Mouse (Mus musculus): ENCODE results near the gene Pigt. TPM values are rescaled to one million over a fixed set of nuclear protein-coding genes. Genes with fewer than 3 reads are reported as not detected.

The Pigt gene
- total RNA-seq, 2 experiments from 2014 or later: 27.2 to 33.5 TPM

- peak within 1 kb of the TSS; percentile 48 for H3K4me3 ChIP-seq
- peak; percentile 33 for DNase-seq
- intact Hi-C loops (cut with DNase I): loop anchor here (1.0 kb wide), 1 partner anchor 40 kb away; no protein-coding TSS in a partner anchor
- TF ChIP-seq CTCF (IDR thresholded peaks at IDR 0.05): peak; percentile 53
- peak within 1 kb of the TSS; percentile 85 for H3K27ac ChIP-seq
These were observed 40.4 kb upstream of the Pigt start, which contains the start of gene Sys1 for GRCm38 (mm10) chr2:164456864-164457300. TSS of gene Sys1 (plus strand) at chr2:164456964.

- no peak for TF ChIP-seq CTCF (IDR thresholded peaks at IDR 0.05)
- Histone ChIP-seq H3K27ac (no peak overlapping the region), H3K4me3 (no peak overlapping the region)
- intact Hi-C loops (cut with DNase I): loop anchor here (1.0 kb wide), 1 partner anchor 41 kb away; no protein-coding TSS in a partner anchor
- no peak for DNase-seq
These were observed 39.4 kb upstream of the Pigt start for GRCm38 (mm10) chr2:164457942-164458341.

- Histone ChIP-seq H3K4me3 (no peak overlapping the region), H3K27ac (no peak overlapping the region)
- DNase-seq: no peak
- intact Hi-C loops (cut with DNase I): no loop called here
- no peak for TF ChIP-seq CTCF (IDR thresholded peaks at IDR 0.05)
These were observed 38.8 kb upstream of the Pigt start for GRCm38 (mm10) chr2:164458535-164458934.

- Histone ChIP-seq H3K27ac (peak within 1 kb of the TSS; percentile 96), H3K4me3 (peak within 1 kb of the TSS; percentile 79)
- intact Hi-C loops (cut with DNase I): loop anchor here (5.0 kb wide), 1 partner anchor 36 kb away; the partner anchor contains the start of gene Pigt
- DNase-seq: peak; percentile 97
- peak; percentile 84 for TF ChIP-seq CTCF (IDR thresholded peaks at IDR 0.05)
These were observed 36.4 kb upstream of the Pigt start, which contains the start of gene Gm20458 for GRCm38 (mm10) chr2:164460745-164461551. TSS of gene Gm20458 (plus strand) at chr2:164460967.

- intact Hi-C loops (cut with DNase I): no loop called here
- H3K4me3 ChIP-seq: no peak overlapping the region
- no peak for TF ChIP-seq CTCF (IDR thresholded peaks at IDR 0.05)
- H3K27ac ChIP-seq: no peak overlapping the region
- no peak for DNase-seq
These were observed 32.2 kb upstream of the Pigt start for GRCm38 (mm10) chr2:164465161-164465560.

- no peak for TF ChIP-seq CTCF (IDR thresholded peaks at IDR 0.05)
- intact Hi-C loops (cut with DNase I): no loop called here
These were observed 30.5 kb upstream of the Pigt start for GRCm38 (mm10) chr2:164466787-164467186.

GRCm38 (mm10) chr2:164470254-164470653, 27.1 kb upstream of the Pigt start:
- intact Hi-C loops (cut with DNase I): loop anchor here (2.0 kb wide), 1 partner anchor 47 kb away; no protein-coding TSS in a partner anchor
- Histone ChIP-seq H3K4me3 (no peak overlapping the region), H3K27ac (no peak overlapping the region)
- TF ChIP-seq CTCF (IDR thresholded peaks at IDR 0.05): peak; percentile 85
- peak; percentile 62 for DNase-seq

More at GRCm38 (mm10) chr2:164466787-164467186, 30.5 kb upstream of the Pigt start:
- no peak for DNase-seq
- Histone ChIP-seq H3K4me3 (no peak overlapping the region), H3K27ac (no peak overlapping the region)

GRCm38 (mm10) chr2:164473624-164474023, 23.7 kb upstream of the Pigt start, which contains the start of gene Trp53tg5:
TSS of gene Trp53tg5 (minus strand) at chr2:164473724.
- Histone ChIP-seq H3K27ac (no peak within 1 kb of the TSS), H3K4me3 (no peak within 1 kb of the TSS)
- DNase-seq: no peak
- no peak for TF ChIP-seq CTCF (IDR thresholded peaks at IDR 0.05)
- intact Hi-C loops (cut with DNase I): no loop called here

GRCm38 (mm10) chr2:164485681-164486257, 11.6 kb upstream of the Pigt start, which contains the start of gene Dbndd2:
TSS of gene Dbndd2 (plus strand) at chr2:164486106.
- intact Hi-C loops (cut with DNase I): no loop called here
- peak; percentile 72 for DNase-seq
- Histone ChIP-seq H3K4me3 (peak within 1 kb of the TSS; percentile 91), H3K27ac (peak within 1 kb of the TSS; percentile 96)
- no peak for TF ChIP-seq CTCF (IDR thresholded peaks at IDR 0.05)

- intact Hi-C loops (cut with DNase I): no loop called here
- peak overlapping the region; percentile 96 for H3K27ac ChIP-seq
- DNase-seq: peak; percentile 90
- peak overlapping the region; percentile 91 for H3K4me3 ChIP-seq
- no peak for TF ChIP-seq CTCF (IDR thresholded peaks at IDR 0.05)
These were observed 10.8 kb upstream of the Pigt start for GRCm38 (mm10) chr2:164486258-164487114.

GRCm38 (mm10) chr2:164487115-164487527, 10.2 kb upstream of the Pigt start:
- intact Hi-C loops (cut with DNase I): no loop called here
- H3K4me3 ChIP-seq: peak overlapping the region; percentile 91
- TF ChIP-seq CTCF (IDR thresholded peaks at IDR 0.05): no peak
- DNase-seq: no peak
- peak overlapping the region; percentile 96 for H3K27ac ChIP-seq

GRCm38 (mm10) chr2:164487812-164488211, 9.5 kb upstream of the Pigt start:
- peak overlapping the region; percentile 91 for H3K4me3 ChIP-seq
- TF ChIP-seq CTCF (IDR thresholded peaks at IDR 0.05): no peak
- DNase-seq: no peak
- intact Hi-C loops (cut with DNase I): no loop called here
- peak overlapping the region; percentile 96 for H3K27ac ChIP-seq

All from gastrocnemius, adult 2 months (tissue).